Mouse (Mus musculus) heart, adult 2 months (tissue): Measurements from ENCODE around the gene Dscaml1.
A peak's percentile ranks its signal among the peaks of the same experiment; 100 is the strongest.

Experiments
- CTCF ChIP-seq: fragments of 200-600 bp; IDR thresholded peaks from 2 replicates; pipeline ENCODE4 v1.8.1; 2022; ENCODE audit warnings: antibody characterized with exemption, mild to moderate bottlenecking, moderate library complexity
- EP300 ChIP-seq: fragments of 200-500 bp; IDR thresholded peaks from 2 replicates; pipeline ENCODE4 v1.6.1; 2011; ENCODE audit warnings: low read depth, low read length, control low read depth; ENCODE audit not compliant: insufficient read depth
- POLR2A ChIP-seq: fragments of 200-500 bp; IDR thresholded peaks from 2 replicates; pipeline ENCODE4 v1.6.1; 2011; ENCODE audit warnings: mild to moderate bottlenecking, low read depth, low read length, control low read depth; ENCODE audit not compliant: insufficient read depth

DNA sequence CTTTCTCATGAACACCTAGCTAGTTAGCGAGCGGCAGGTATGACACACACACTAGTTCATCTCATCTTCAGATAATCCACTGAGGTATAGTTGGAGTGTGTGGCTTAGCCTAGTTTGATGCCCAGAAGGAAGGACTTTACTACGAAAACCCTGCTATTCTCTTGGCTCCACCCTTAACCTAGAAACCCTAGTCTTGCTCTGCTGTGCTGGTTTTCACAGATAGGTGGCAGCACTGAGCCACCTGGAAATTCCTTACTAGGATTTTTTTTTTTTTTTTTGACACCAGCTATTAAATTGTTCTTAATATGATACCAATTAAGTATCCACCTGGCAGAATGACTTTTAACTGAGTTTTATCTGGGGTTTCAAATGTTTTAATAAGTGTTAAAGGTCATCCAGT lies 163.4 kb downstream of the Dscaml1 start:
- TF ChIP-seq POLR2A (no peak), CTCF (peak; percentile 94), EP300 (no peak)
